Mouse (Mus musculus) frontal cortex, postnatal 25 days (tissue): ENCODE data around the gene Tnrc6c.

ENCODE experiments used
- DNase-seq, 2 experiments: peaks; one replicate each; pipeline ENCODE4 v3.0.0; 2022; ENCODE audit warnings: low spot score in 2 of 2

The Tnrc6c gene

GRCm38 (mm10) chr11:117653491-117654351 lies at the start of gene Tnrc6c:
Gene Tnrc6c, plus strand, starts transcription at chr11:117654289.
- DNase-seq, result peak; percentile 67 to 74

GRCm38 (mm10) chr11:117606137-117606536 lies 48.0 kb upstream of the Tnrc6c start:
- DNase-seq, result no peak

DNA sequence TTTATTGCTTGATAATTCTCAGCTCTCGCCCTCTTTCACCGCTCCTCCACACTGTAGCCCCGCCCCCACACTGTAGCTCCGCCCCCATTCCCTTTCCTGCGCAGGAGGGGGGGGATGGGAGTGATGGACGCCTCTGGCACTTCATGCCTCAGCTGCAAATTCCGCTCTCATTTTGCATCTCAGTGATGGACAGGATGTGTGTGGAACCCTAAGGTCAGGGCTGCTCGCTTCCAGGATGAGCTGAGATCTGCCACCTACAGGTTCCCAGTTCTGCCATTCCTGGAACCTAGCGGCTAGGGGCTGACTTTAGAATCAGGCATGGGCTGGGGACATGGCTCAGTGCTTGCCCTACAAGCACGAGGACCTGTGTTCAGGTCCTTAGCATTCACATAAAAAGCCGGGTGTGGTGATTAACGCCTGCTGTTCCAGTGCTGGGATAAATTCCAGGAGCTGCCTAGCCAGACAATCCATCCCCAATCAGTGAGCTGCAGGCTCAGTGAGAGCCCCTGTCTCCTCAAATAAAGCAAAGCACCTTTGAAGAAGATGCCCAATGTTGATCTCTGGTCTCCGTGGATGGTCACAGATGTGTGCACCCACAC lies 47.4 kb upstream of the Tnrc6c start:
- DNase-seq, result no peak

GRCm38 (mm10) chr11:117608141-117608789 lies 45.8 kb upstream of the Tnrc6c start:
- DNase-seq, result no peak

GRCm38 (mm10) chr11:117608976-117609375 lies 45.1 kb upstream of the Tnrc6c start:
- DNase-seq, result no peak

DNA sequence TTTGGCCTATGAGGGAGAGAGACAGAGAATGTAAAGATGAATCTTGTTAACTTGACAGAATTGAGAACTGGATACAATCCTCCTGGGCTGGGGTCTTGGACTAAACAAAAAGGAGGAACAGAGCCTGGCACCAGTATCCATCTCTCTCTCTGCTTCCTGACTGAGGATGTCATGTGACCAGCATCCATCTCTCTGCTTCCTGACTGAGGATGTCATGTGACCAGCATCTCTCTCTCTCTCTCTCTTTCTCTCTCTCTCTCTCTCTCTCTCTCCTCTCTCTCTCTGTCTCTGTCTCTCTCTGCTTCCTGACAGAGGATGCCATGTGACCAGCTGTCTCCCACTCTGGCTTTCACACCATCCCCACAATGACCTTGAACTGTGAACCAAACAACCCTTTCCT lies 43.5 kb upstream of the Tnrc6c start:
- no peak for DNase-seq

GRCm38 (mm10) chr11:117611068-117611467 lies 43.0 kb upstream of the Tnrc6c start:
- no peak for DNase-seq

DNA sequence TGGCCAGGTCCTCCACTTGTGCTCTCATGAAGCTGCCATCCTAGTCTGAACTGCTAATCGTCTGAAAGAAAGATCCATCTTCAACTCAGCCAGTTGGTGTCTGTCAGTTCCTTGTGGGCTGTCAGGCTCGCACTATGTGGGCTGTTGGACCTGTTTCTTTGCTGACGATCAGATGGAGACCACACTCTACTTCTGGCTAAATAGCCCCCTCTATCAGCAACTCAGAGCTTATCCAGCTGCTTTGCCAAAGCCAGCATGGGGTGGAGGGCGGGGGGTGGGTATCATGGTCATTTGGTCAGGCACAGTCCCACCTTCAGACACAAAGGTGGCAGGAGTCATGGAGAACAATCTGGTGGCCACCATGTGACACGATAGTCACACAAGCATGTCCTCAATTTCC lies 42.2 kb upstream of the Tnrc6c start:
- no peak for DNase-seq

GRCm38 (mm10) chr11:117612885-117613284 lies 41.2 kb upstream of the Tnrc6c start:
- DNase-seq, result no peak

GRCm38 (mm10) chr11:117617368-117617908 lies 36.7 kb upstream of the Tnrc6c start:
- DNase-seq, result no peak

- DNase-seq, result no peak
Measured at GRCm38 (mm10) chr11:117618214-117618613, 35.9 kb upstream of the Tnrc6c start.

- DNase-seq, result no peak
Measured at GRCm38 (mm10) chr11:117618774-117619173, 35.3 kb upstream of the Tnrc6c start.

GRCm38 (mm10) chr11:117619581-117619980 lies 34.5 kb upstream of the Tnrc6c start:
- DNase-seq, result no peak

- DNase-seq, result no peak
Measured at GRCm38 (mm10) chr11:117625196-117625595, 28.9 kb upstream of the Tnrc6c start.

DNA sequence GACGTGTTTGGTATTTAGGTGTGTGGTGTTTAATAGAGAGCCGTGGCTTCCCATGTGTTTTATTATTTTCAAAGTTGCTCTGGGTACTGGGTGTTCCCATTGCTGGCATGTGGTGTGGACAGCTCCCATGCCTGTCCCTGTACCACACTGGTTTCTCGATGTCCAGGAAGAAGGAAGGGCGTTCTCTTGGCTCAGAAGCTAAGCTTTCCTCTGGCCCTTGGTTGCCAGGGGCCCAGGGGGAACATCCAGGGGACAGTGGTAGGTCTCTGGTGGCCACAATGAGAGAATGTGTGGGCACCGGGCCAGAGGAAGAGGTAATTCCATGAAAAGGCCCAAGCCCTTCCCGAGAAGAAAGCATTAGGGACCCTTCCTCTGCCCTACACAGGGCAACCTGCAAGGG lies 27.5 kb upstream of the Tnrc6c start:
- no peak for DNase-seq

- no peak for DNase-seq
Measured at GRCm38 (mm10) chr11:117627060-117627562, 27.0 kb upstream of the Tnrc6c start.

DNA sequence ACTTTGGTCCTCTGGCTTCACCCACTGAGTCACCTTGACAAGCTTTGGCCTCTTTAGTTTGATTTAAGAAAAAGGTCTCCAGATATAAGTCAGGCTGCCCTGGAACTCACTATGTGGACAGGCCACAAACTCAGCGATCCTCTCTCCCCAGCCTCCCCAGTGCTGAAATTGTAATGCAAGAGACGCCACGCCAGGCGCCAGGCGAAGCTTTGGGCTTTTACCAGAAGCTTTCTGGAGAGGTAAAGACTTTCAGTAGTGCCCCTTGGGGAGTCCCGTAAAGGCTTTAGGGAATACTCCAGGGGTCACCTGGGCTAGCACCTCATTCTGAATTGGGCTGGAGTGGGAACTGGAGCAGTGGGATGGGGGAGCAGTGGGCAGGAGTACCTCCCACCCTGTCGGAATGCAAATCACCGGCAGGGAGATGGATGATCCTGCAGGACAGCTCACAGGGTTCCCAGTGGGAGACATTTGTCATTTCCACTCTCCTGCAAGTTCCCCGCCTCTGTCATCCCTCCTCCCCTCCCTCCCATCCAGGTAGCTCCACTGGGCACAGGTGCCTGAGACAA lies 26.3 kb upstream of the Tnrc6c start:
- DNase-seq, result peak; percentile 23 to 32

DNA sequence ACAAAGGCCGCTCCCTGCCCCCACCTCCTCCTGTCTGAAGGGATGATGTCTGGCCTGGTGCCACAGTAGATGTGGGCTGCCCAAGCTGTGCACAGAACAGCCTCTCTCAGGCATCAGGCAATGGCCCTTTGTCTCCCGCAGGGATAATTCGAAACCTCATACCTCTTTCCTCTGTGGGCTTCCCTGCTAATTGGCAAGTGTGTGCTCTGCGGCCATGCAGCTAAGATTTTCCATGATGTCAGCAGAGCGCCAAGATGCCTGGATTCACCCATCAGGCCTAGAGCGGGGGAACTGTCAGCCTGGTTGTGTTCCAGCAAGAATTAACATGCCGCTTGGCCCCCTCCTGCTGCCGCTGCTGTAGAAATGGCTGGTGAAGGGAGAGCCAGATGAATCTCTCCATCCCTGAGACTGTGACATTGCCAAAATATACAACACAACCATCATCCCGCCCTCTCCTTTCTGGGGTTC lies 25.7 kb upstream of the Tnrc6c start:
- peak; percentile 41 to 56 for DNase-seq

GRCm38 (mm10) chr11:117629865-117630264 lies 24.2 kb upstream of the Tnrc6c start:
- no peak for DNase-seq

DNA sequence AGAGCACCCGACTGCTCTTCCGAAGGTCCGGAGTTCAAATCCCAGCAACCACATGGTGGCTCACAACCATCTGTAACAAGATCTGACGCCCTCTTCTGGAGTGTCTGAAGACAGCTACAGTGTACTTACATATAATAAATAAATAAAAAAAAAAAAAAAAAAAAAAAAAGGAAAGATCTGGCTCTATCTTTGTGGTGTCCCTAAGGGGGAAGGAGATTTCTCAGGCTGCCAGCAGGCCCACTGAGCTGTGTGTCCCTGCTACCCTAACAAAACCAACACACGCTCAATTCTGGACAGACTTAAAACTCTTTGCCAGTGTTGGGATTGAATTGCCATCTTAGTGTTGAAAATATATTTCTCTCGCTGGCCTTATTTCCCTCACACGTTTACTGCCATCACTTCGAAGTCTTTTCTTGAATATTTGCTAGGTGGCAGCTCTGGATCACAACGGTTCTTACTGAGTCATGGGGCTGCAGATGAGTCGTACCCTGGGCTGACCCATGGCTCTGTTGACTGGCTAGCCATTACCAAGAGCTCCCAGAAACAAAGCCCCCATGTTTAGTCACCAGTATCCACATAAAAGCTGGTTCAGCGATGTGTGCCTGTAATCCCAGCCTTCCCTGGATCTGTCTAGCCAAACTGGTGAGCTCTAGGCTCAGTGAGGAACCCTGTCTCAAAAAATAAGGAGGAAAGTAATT lies 23.1 kb upstream of the Tnrc6c start:
- DNase-seq, result no peak

DNA sequence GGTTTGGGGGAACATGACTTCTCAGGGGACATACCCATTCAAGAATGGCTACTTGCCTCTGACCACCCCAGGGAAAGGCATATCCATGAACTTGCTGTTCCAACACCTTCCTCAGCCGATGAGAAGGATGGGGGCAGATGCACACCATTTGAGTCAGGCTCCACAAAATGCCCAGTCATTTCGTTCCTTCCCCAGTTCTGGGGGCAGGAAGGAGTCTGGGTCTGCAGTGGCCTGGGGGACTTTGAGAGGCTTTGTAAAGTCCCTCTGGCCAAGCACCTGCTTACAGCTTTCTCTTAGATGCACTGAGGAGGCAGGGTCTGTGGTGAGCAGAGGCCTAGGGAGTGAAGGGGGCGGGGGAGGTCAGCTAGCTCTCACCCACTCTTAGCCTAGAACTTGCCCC lies 20.8 kb upstream of the Tnrc6c start:
- no peak for DNase-seq
